Mouse (Mus musculus) liver, embryonic 16.5 days (tissue): Measurements from ENCODE around the gene Slc26a1. TPM values are rescaled to one million over a fixed set of nuclear protein-coding genes. Genes with fewer than 3 reads are reported as not detected.

ENCODE experiments used
- ATAC-seq: fragments of 200-750 bp; cut with Nextera tagmentation; 2 replicates; pipeline ENCODE4 v1.8.0; 2017; ENCODE audit warnings: low read depth, mild to moderate bottlenecking, moderate number of reproducible peaks, moderate library complexity
- H3K27ac ChIP-seq: fragments of 300-500 bp; sonication (generic); 2 replicates; pipeline ENCODE4 v1.5.1; 2014; ENCODE audit warnings: mild to moderate bottlenecking, low read length
- H3K27me3 ChIP-seq: fragments of 300-500 bp; sonication (generic); 2 replicates; pipeline ENCODE4 v1.6.1; 2014; ENCODE audit warnings: low read depth, low read length, mixed read lengths; ENCODE audit not compliant: control insufficient read depth, insufficient read depth
- H3K36me3 ChIP-seq: fragments of 300-500 bp; sonication (generic); 2 replicates; pipeline ENCODE4 v1.6.1; 2014; ENCODE audit warnings: mild to moderate bottlenecking; ENCODE audit not compliant: control insufficient read depth, insufficient read depth
- H3K4me1 ChIP-seq: fragments of 300-500 bp; sonication (generic); 2 replicates; pipeline ENCODE4 v1.6.1; 2014; ENCODE audit warnings: low read depth, low read length, mixed read lengths; ENCODE audit not compliant: control insufficient read depth
- H3K4me2 ChIP-seq: fragments of 300-500 bp; sonication (generic); 2 replicates; pipeline ENCODE4 v1.6.1; 2014; ENCODE audit warnings: low read depth, low read length, mixed read lengths
- H3K4me3 ChIP-seq: fragments of 300-500 bp; sonication (generic); 2 replicates; pipeline ENCODE4 v1.5.1; 2014; ENCODE audit warnings: low read depth, mild to moderate bottlenecking, low read length
- H3K9ac ChIP-seq: fragments of 300-500 bp; sonication (generic); 2 replicates; pipeline ENCODE4 v1.6.1; 2014; ENCODE audit warnings: low read depth, low read length
- H3K9me3 ChIP-seq: fragments of 300-500 bp; sonication (generic); replicated peaks from 2 replicates; pipeline ENCODE4 v1.6.1; 2016; ENCODE audit warnings: low read length; ENCODE audit not compliant: control insufficient read depth
- WGBS: fragments of 180-500 bp; shearing (Covaris S2); extraction: QIAGEN DNeasy Blood & Tissue Kit; methylation state at CpG from one replicate; pipeline ENCODE4 v1.1.7; 2014; ENCODE audit not compliant: insufficient replicate concordance; 5-methylcytosine and 5-hydroxymethylcytosine counted together
- polyA plus RNA-seq: library from polyadenylated mRNA; unstranded; fragments of >200 nt; fragmentation: Nextera tagmentation; extraction: Ambion mirVana; gene quantifications from 2 replicates; pipeline ENCODE4 v1.2.1, GENCODE M21; 2015

Gene Slc26a1
- polyA plus RNA-seq, 1 experiment from 2014 or later = 23.7 TPM

GRCm38 (mm10) chr5:108677605-108678295, 2.4 kb upstream of the Slc26a1 start:
- H3K9ac ChIP-seq = peak overlapping the region; percentile 53
- no peaks in the 10 kb centered on the region for H3K36me3 ChIP-seq
- peak overlapping the region; percentile 64 for H3K4me2 ChIP-seq
- ATAC-seq = peak; percentile 35
- 8% methylated on average over 25 of the region's 25 CpGs for WGBS
- H3K27me3 ChIP-seq = no peaks in the 10 kb centered on the region
- H3K27ac ChIP-seq = peak overlapping the region; percentile 94
- H3K4me1 ChIP-seq = peaks cover 46% of the 10 kb centered on the region
- no peaks in the 10 kb centered on the region for H3K9me3 ChIP-seq
- H3K4me3 ChIP-seq = peak overlapping the region; percentile 47

- WGBS = 13% methylated on average over 5 of the region's 5 CpGs
- Histone ChIP-seq H3K9ac (peak overlapping the region; percentile 53), H3K36me3 (peaks cover 5% of the 10 kb centered on the region), H3K27ac (peak overlapping the region; percentile 94), H3K4me2 (peak overlapping the region; percentile 64), H3K27me3 (no peaks in the 10 kb centered on the region), H3K4me3 (peak overlapping the region; percentile 47), H3K4me1 (peaks cover 51% of the 10 kb centered on the region), H3K9me3 (no peaks in the 10 kb centered on the region)
- ATAC-seq = peak; percentile 72
Observed at GRCm38 (mm10) chr5:108676772-108677498, 1.6 kb upstream of the Slc26a1 start.

GRCm38 (mm10) chr5:108674624-108675023, 745 bp downstream of the Slc26a1 start:
- Histone ChIP-seq H3K36me3 (peaks cover 15% of the 10 kb centered on the region), H3K27me3 (no peaks in the 10 kb centered on the region), H3K9me3 (no peaks in the 10 kb centered on the region), H3K4me1 (peaks cover 63% of the 10 kb centered on the region), H3K9ac (peak overlapping the region; percentile 68), H3K4me2 (peak overlapping the region; percentile 64), H3K27ac (peak overlapping the region; percentile 94), H3K4me3 (peak overlapping the region; percentile 56)
- WGBS = 49% methylated on average over 2 of the region's 2 CpGs
- peak; percentile 49 for ATAC-seq

- 89% methylated on average over 12 of the region's 12 CpGs for WGBS
- no peak overlapping the region for H3K27ac ChIP-seq
- no peaks in the 10 kb centered on the region for H3K27me3 ChIP-seq
- peaks cover 15% of the 10 kb centered on the region for H3K36me3 ChIP-seq
- no peak overlapping the region for H3K4me2 ChIP-seq
- no peak for ATAC-seq
- no peaks in the 10 kb centered on the region for H3K9me3 ChIP-seq
- H3K4me1 ChIP-seq = peaks cover 56% of the 10 kb centered on the region
- no peak overlapping the region for H3K4me3 ChIP-seq
- H3K9ac ChIP-seq = no peak overlapping the region
Observed at GRCm38 (mm10) chr5:108671757-108672156, 3.6 kb downstream of the Slc26a1 start.

- Histone ChIP-seq H3K9me3 (no peaks in the 10 kb centered on the region), H3K4me2 (no peak overlapping the region)
Observed at GRCm38 (mm10) chr5:108670785-108671184, 4.6 kb downstream of the Slc26a1 start.

GRCm38 (mm10) chr5:108669986-108670385, 5.4 kb downstream of the Slc26a1 start:
- Histone ChIP-seq H3K27me3 (no peaks in the 10 kb centered on the region; the same call in 1 of the 2 replicates), H3K4me3 (peak overlapping the region; percentile 68), H3K9ac (peak overlapping the region; percentile 62), H3K4me2 (peak overlapping the region; percentile 77), H3K4me1 (peaks cover 39% of the 10 kb centered on the region), H3K36me3 (peaks cover 15% of the 10 kb centered on the region), H3K9me3 (no peaks in the 10 kb centered on the region), H3K27ac (peak overlapping the region; percentile 83)
- no peak for ATAC-seq
- 68% methylated on average over 9 of the region's 9 CpGs for WGBS

More at GRCm38 (mm10) chr5:108670785-108671184, 4.6 kb downstream of the Slc26a1 start:
- peak overlapping the region; percentile 27; the same call in 1 of the 2 replicates for H3K27ac ChIP-seq
- no peak overlapping the region for H3K4me3 ChIP-seq
- ATAC-seq = no peak
- H3K27me3 ChIP-seq = no peaks in the 10 kb centered on the region
- H3K4me1 ChIP-seq = peaks cover 47% of the 10 kb centered on the region
- no peak overlapping the region for H3K9ac ChIP-seq
- peaks cover 15% of the 10 kb centered on the region for H3K36me3 ChIP-seq

GRCm38 (mm10) chr5:108668977-108669936, 6.1 kb downstream of the Slc26a1 start, which contains the start of gene Dgkq:
Dgkq (minus strand) TSS chr5:108669672.
- H3K9ac ChIP-seq = peak within 1 kb of the TSS; percentile 62
- H3K4me2 ChIP-seq = peak within 1 kb of the TSS; percentile 77
- WGBS = 4% methylated on average over 43 of the region's 43 CpGs
- H3K9me3 ChIP-seq = no peaks in the 10 kb centered on the region
- H3K27ac ChIP-seq = peak within 1 kb of the TSS; percentile 83
- H3K4me3 ChIP-seq = peak within 1 kb of the TSS; percentile 68
- ATAC-seq = peak; percentile 79
- H3K36me3 ChIP-seq = peaks cover 15% of the 10 kb centered on the region
- H3K4me1 ChIP-seq = peaks cover 36% of the 10 kb centered on the region
- no peaks in the 10 kb centered on the region; the same call in 1 of the 2 replicates for H3K27me3 ChIP-seq

GRCm38 (mm10) chr5:108668387-108668932, 6.9 kb downstream of the Slc26a1 start:
- 11% methylated on average over 3 of the region's 3 CpGs for WGBS

More at GRCm38 (mm10) chr5:108668387-108668932, 6.9 kb downstream of the Slc26a1 start:
- Histone ChIP-seq H3K36me3 (peaks cover 15% of the 10 kb centered on the region), H3K27ac (peak overlapping the region; percentile 83), H3K4me1 (peaks cover 29% of the 10 kb centered on the region), H3K9ac (peak overlapping the region; percentile 62), H3K4me3 (peak overlapping the region; percentile 68), H3K4me2 (peak overlapping the region; percentile 77), H3K27me3 (no peaks in the 10 kb centered on the region; the same call in 1 of the 2 replicates), H3K9me3 (no peaks in the 10 kb centered on the region)
- ATAC-seq = no peak
